Mouse (Mus musculus) liver, postnatal 0 days (tissue): ENCODE measurements at regions not wholly inside any gene's neighbourhood (a gene's known extent, or its start where the extent isn't known, plus 50 kb on each side); places are given as distances from the start of the nearest gene placed in this dataset.

Experiments
- CTCF ChIP-seq: sonication (generic); IDR thresholded peaks from 2 replicates; pipeline ENCODE4 v1.5.1; 2016; ENCODE audit warnings: antibody characterized with exemption, low read depth
- EP300 ChIP-seq: IDR thresholded peaks from 2 replicates; pipeline ENCODE4 v1.6.1; 2016; ENCODE audit warnings: antibody characterized with exemption, low read depth, mild to moderate bottlenecking

DNA sequence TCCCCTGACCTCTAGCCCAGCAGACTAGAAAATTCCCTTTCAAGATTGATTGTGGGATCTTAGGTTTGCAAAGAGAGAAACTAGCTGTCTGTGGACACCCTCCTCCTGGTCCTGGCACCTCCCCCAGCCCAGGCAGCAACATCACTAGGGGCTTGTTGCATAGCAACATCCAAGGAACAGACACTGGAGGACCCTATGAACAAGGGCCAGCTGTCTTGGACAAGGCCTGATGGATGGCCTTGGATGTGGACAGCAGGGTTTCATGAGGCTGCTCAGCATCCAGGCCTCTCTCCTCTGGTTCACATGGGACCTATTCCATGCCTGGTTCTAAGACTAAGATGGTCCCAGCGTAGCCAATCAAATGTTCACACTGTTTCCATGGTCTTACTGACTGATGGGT, 127.6 kb upstream of the Srrm4 start:
- TF ChIP-seq EP300 (no peak), CTCF (no peak)
